Mouse (Mus musculus) layer of hippocampus, adult 9-10 months (tissue): ENCODE measurements around the gene Depp1.
A peak's percentile ranks its signal among the peaks of the same experiment; 100 is the strongest.
"Not testable (repeated sequence)": the region's sequence is repeated elsewhere in the genome, so short reads cannot be mapped to it uniquely, and the experiment has no call there.

Experiments used
- DNase-seq: peaks from one replicate; pipeline ENCODE4 v3.0.0; 2022; ENCODE audit warnings: low spot score

Depp1 gene

GRCm38 (mm10) chr6:116650406-116650805, at the start of gene Depp1:
Gene Depp1, plus strand, starts transcription at chr6:116650609.
- DNase-seq, result no peak

DNA sequence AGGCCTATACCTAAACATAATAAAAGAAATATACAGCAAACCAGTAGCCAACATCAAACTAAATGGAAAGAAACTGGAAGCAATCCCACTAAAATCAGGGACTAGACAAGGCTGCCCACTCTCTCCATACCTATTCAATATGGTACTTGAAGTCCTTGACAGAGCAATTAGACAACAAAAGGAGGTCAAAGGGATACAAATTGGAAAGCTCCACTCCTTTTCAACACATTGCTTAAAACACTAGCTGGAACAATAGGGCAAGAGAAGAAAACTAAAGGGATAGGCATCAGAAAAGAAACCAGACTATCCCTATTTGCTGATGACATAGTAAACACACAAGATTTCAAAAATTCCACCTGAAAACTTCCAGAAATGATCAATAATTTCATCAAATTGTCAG, 49.4 kb upstream of the Depp1 start:
- DNase-seq, result not testable (repeated sequence)

DNA sequence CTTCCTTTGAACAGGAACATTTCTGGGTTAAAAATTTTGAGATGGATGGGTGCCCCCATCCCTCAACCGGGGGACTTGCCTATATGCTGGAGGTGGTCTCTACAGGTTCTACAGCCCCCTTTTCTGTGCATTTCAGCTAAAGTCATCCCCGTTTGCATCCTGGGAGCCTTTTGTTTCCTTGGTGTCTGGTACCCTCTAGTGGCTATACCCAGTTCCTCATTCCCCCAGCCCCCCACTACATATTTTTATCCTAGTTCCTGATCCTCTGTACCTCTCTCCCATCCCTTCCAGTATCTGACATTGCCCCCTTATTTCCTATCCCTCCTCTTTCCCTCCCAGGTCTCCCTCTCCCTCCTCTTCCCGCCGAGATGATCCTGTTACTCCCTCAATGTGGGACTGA, 43.2 kb upstream of the Depp1 start:
- no peak for DNase-seq

DNA sequence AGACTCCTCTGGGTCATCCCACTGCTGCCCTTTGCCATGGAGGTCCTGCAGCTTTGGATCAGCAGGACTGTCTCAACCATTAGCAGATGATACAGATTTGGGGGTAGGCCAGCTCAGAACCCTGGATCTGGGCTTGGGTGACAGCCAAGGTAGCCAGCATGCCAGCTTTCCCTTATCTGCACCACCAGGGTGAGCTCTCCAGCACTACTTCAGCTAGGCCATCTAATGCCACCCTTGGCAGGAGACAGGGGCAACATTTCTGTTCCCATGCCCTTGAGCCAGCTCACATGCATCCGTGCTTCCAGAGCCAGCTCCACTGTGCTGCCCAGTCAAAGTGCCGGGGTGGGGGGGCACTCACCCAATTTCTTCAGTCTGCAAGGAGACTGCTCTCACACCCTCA, 34.7 kb upstream of the Depp1 start:
- no peak for DNase-seq

DNA sequence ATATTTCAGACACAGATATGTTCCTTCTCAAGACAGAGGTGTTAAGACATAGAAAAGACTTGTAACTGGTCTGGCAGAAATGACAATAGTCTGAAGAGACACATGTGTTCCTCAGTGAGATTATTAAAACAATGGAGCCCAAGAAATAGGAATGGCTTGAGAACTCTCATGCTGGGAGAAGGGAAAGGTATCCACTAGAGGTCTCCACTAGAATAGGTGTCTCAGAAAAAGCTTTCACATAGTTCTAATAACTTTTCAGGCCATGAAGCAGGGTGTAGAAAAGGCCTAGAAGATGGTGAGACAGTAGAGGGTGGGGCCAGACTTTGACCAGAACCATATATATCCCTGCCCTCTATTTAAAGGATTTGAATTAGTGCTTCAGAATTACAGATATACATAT, 32.3 kb upstream of the Depp1 start:
- no peak for DNase-seq

GRCm38 (mm10) chr6:116621318-116622023, 28.9 kb upstream of the Depp1 start:
- no peak for DNase-seq

GRCm38 (mm10) chr6:116626417-116626816, 24.0 kb upstream of the Depp1 start:
- DNase-seq, result not testable (repeated sequence)

DNA sequence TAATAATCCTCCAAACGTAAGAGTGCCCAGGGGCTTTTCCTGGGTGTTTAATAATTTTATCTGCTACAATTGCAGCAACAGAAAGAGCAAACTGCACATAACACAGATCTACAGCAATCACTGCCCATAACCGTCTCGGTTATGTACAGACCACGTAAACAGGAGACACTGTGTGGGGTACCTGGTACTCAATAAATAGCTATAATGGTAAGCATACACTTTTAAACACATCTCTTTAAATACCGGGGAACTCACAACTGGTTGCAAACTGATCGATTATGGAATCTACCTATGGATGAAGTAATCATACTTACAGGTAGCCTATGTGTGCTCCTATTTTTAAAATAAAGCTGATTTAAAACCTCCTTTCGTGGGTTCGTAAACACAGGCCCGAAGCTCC, 22.3 kb upstream of the Depp1 start:
- no peak for DNase-seq

GRCm38 (mm10) chr6:116628539-116629171, 21.8 kb upstream of the Depp1 start, which contains the start of gene Zfp422:
Gene Zfp422, minus strand, starts transcription at chr6:116628999.
- DNase-seq, result no peak

GRCm38 (mm10) chr6:116629766-116630165, 20.6 kb upstream of the Depp1 start:
- no peak for DNase-seq

- DNase-seq, result peak; percentile 55
Measured at GRCm38 (mm10) chr6:116632129-116632528, 18.3 kb upstream of the Depp1 start.

DNA sequence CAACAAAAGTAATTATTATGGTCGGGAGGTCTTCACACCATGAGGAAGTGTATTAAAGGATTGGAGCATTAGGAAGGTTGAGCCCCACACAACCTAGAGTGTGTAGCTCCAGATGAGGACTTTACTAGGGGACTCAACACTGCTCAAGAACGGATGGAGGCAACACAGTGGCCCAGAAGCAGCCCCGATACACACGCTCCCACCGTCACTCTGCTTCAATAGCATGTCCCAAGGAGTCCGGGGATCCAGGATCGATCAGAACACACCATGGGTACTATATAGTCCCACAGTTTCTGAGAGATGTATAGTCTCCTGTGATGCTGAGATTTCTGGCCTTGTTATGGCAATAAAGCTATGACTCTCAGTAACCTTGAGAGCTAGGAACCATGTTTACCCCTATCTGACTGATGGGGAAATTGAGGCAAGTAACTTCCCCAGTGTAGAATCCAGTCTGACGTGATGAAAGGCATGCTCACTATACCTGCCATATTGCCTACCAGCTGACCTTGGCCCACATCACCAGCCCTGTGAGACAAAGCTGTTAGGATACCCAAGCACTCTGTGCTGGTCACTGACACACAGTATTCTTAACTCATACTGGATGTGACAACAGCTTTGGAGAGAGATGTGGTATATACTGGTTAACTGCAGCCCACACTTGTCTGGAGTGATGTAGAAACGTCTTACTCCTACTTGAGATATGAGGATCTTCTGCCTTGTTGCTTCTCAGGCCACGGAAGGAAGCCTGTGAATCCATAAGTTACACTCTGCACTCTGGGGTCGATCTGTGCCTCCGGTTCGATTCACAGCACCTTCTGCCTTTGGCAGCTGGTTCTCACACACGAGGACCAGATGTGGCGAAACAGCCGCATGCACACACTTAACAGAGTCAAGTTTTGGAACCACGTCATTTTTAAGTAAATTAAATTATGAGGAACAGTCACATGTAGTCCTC, 16.4 kb upstream of the Depp1 start:
- no peak for DNase-seq

DNA sequence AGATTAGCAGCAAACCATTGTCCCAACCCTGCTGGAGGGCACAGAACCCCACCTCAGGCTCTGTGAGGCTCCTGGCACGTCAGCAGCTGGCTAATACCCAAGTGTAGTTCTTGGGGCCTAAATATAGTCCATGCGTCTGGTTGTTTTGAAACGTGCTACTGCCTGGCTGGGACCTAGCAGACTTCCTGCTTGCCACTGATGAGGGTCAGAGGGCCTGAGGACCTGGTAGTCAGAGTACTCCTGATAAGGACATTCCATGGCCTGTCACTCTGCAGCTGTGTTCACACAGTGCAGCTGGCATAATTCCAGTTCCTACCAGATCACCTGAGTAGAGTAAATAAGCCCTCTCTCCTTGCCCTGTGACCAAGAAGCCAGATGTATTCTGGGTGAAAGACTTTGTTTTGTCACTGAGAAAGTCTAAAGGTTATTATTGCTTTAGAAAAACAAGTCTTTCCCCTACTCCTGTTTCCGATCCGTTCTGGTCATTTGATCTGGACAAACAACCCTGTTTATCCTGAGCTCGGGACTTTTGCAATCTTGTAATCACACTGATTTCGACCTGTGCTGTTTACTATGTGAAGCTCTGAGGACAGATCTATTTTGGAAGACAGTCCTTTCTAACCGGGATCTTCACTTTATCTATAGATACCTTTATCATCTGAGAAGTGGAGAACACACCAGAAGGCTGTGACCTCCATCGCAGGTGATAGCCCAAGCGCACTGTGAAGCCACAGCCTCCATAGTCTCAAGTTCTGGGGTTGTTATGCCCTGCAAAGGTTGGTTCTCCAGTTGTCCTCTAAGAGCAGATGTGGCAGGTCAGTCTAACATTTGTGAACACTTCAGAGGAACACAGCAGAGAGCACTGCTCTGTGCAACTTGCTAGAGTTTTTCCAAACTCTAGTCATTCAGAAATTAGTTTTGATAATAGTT, 14.9 kb upstream of the Depp1 start:
- DNase-seq, result no peak

GRCm38 (mm10) chr6:116636581-116637235, 13.7 kb upstream of the Depp1 start:
- DNase-seq, result no peak

DNA sequence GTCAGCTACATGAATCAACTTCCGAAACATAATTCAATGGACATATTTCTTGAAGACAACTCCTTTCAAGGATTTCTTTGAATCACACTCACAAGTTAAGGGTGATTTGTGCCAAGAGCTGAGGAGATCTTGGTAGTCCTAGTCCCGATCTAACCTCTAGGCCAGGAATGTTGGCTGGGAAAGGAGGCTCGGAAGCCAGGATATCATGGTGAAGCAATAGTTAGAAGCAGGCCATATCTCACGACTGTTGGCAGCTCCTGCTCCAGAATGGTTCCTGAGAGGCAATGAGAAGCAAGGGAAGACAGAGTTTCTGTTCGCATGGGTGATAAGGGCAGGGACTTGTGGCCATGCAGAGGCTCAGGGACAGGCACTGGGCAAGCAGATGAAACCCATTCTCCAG, 12.9 kb upstream of the Depp1 start:
- no peak for DNase-seq

DNA sequence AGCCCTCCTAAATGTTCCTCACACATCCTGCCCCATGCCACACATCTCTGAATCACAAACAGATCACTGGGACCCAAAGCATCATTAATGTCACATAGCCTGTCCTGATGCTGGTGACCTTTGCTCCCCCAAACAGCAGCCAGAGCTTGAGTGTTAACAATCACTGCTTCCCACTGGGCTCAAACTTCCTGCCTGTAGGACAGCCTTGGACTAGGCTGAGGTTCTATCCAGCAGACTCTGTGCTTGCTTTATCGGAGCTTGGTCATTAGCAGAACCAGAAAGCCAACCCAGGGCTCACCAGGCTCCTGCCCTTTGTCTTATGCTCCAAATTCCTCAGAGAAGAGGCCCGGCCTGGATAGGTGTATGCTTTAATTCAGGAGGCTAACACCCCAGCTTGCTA, 11.5 kb upstream of the Depp1 start:
- DNase-seq, result no peak

- no peak for DNase-seq
Measured at GRCm38 (mm10) chr6:116639663-116640062, 10.7 kb upstream of the Depp1 start.

DNA sequence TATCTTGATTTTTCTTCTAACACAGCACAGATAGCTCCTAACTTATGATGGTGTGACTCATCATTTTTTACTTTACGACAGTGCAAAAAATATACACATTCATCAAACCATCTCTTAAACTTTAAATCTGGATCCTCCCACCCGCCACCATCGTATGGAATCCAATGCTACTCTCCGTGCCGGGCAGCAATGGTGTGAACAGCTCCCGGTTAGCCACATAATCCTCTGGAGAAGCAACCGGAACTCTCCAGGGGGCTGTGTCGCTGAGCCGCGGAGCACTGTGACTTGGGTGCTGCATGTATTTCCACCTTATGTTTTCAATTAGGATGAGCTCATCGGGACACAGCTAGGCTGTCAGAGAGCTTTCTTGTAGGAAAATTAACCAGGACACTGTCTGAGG, 7.5 kb upstream of the Depp1 start:
- no peak for DNase-seq

GRCm38 (mm10) chr6:116643881-116644280, 6.5 kb upstream of the Depp1 start:
- DNase-seq, result no peak

DNA sequence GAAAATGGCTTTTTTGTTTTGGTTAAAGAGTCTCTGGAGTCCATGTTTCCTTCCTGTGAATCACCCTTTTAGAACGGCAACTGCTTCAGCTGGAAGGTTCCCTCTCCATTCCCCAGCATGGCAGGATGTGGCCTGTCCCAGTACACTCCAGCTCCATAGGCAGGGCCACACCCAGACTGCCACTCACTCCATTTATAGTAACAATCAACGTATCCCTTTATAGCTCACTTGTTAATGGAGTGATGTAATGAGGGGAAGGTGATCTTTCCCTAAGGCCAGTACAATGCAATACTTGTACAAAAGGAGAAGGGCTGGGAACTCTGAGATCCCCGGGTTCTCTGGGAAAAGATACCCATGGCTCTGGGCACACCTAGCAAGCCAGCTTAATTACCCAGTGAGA, 6.1 kb upstream of the Depp1 start:
- DNase-seq, result no peak

- no peak for DNase-seq
Measured at GRCm38 (mm10) chr6:116647763-116648162, 2.6 kb upstream of the Depp1 start.
